Mouse (Mus musculus): ENCODE data around the gene C2cd2. TPM values are rescaled to one million over a fixed set of nuclear protein-coding genes. Genes with fewer than 3 reads are reported as not detected.

C2cd2 gene
- total and polyA plus RNA-seq, 2 experiments from 2014 or later, result 16.8 to 47.7 TPM

GRCm38 (mm10) chr16:97828207-97828606 is 134.2 kb downstream of the C2cd2 start:
- ATAC-seq, result no peak
- Histone ChIP-seq H3K27me3 (ENCODE audit: insufficient read depth, low read length) (no peaks in the 10 kb centered on the region), H3K9me3 (ENCODE audit: low read length) (no peaks in the 10 kb centered on the region), H3K36me3 (ENCODE audit: insufficient read depth, low read length) (peaks cover 41% of the 10 kb centered on the region), H3K9ac (replicated peaks; ENCODE audit: low read length) (no peak overlapping the region), H3K4me1 (ENCODE audit: insufficient read depth, low read length) (no peaks in the 10 kb centered on the region), H3K27ac (no peak overlapping the region), H3K4me2 (ENCODE audit: low read depth, low read length) (no peak overlapping the region), H3K4me3 (ENCODE audit: low read length) (no peak overlapping the region)
- 95% methylated on average over 1 of the region's 1 CpGs for WGBS
- DNase-seq (ENCODE audit: low spot score), result no peak
- TF ChIP-seq CTCF (IDR thresholded peaks at IDR 0.05; ENCODE audit: low read depth), result no peak

GRCm38 (mm10) chr16:97823311-97824007 is 138.9 kb downstream of the C2cd2 start:
- no peak overlapping the region for H3K4me3 ChIP-seq (ENCODE audit: low read length)
- no peak overlapping the region for H3K4me2 ChIP-seq (ENCODE audit: low read depth, low read length)
- WGBS, result 94% methylated on average over 6 of the region's 6 CpGs
- H3K27ac ChIP-seq, result no peak overlapping the region
- no peak overlapping the region for H3K9ac ChIP-seq (replicated peaks; ENCODE audit: low read length)
- H3K9me3 ChIP-seq (ENCODE audit: low read length), result no peaks in the 10 kb centered on the region
- DNase-seq (ENCODE audit: low spot score) (no peak), ATAC-seq (no peak)
- H3K27me3 ChIP-seq (ENCODE audit: insufficient read depth, low read length), result no peaks in the 10 kb centered on the region
- no peaks in the 10 kb centered on the region for H3K4me1 ChIP-seq (ENCODE audit: insufficient read depth, low read length)
- peaks cover 42% of the 10 kb centered on the region; the same call in 1 of the 2 replicates for H3K36me3 ChIP-seq (ENCODE audit: insufficient read depth, low read length)
- no peak for TF ChIP-seq CTCF (IDR thresholded peaks at IDR 0.05; ENCODE audit: low read depth)

DNA sequence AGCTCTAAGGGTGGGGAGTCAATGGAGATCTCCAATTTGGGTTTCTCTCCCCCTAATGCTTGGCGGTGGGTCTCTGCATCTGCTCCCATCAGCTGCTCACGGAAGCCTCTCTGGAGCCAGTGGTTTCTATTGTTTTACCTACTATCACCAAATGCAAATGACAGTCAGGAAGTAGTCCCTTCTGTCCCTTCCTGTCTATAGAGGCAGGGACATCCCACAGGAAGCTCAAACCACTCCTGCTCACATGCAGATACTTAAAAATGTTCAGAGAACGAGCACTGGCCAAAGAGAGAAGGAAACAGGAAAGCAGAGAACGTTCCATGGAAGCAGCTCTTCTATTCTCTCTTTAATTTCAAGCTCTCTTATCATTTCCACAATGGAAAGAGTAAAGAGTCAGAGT is 142.9 kb downstream of the C2cd2 start:
- peaks cover 47% of the 10 kb centered on the region; the same call in 1 of the 2 replicates for H3K36me3 ChIP-seq (ENCODE audit: insufficient read depth, low read length)
- WGBS, result 94% methylated on average over 4 of the region's 4 CpGs
- DNase-seq (ENCODE audit: low spot score), result no peak
- no peak overlapping the region for H3K9ac ChIP-seq (replicated peaks; ENCODE audit: low read length)
- H3K9me3 ChIP-seq (ENCODE audit: low read length), result no peaks in the 10 kb centered on the region
- no peak overlapping the region for H3K4me3 ChIP-seq (ENCODE audit: low read length)
- no peak for TF ChIP-seq CTCF (IDR thresholded peaks at IDR 0.05; ENCODE audit: low read depth)
- H3K27me3 ChIP-seq (ENCODE audit: insufficient read depth, low read length), result no peaks in the 10 kb centered on the region
- H3K4me2 ChIP-seq (ENCODE audit: low read depth, low read length), result no peak overlapping the region
- H3K4me1 ChIP-seq (ENCODE audit: insufficient read depth, low read length), result no peaks in the 10 kb centered on the region
- no peak overlapping the region for H3K27ac ChIP-seq
- ATAC-seq, result no peak

DNA sequence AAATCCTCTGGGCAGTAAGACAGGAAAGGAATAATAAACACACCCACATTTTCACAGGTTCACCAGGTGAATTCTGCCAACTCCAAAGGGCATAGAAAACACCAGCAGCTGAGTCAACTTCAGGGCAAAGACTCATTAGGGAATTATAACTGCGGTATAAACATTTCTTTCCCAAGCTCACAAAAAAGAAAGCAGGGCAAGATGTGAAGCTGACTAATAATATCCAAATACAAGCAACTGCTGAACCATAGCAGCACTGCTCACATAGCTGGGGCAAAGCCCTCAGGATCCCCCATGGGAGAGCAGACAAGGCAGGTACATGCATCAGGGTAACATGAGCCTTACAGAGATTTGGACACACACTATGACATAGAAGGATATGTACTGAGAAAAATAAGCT is 145.0 kb downstream of the C2cd2 start:
- Histone ChIP-seq H3K4me2 (ENCODE audit: low read depth, low read length) (no peak overlapping the region), H3K36me3 (ENCODE audit: insufficient read depth, low read length) (peaks cover 49% of the 10 kb centered on the region; the same call in 1 of the 2 replicates), H3K27me3 (ENCODE audit: insufficient read depth, low read length) (no peaks in the 10 kb centered on the region), H3K9me3 (ENCODE audit: low read length) (no peaks in the 10 kb centered on the region), H3K4me3 (ENCODE audit: low read length) (no peak overlapping the region), H3K4me1 (ENCODE audit: insufficient read depth, low read length) (no peaks in the 10 kb centered on the region), H3K9ac (replicated peaks; ENCODE audit: low read length) (no peak overlapping the region), H3K27ac (no peak overlapping the region)
- TF ChIP-seq CTCF (IDR thresholded peaks at IDR 0.05; ENCODE audit: low read depth), result no peak
- ATAC-seq, result no peak
- WGBS, result 82% methylated on average over 1 of the region's 1 CpGs
- no peak for DNase-seq (ENCODE audit: low spot score)

DNA sequence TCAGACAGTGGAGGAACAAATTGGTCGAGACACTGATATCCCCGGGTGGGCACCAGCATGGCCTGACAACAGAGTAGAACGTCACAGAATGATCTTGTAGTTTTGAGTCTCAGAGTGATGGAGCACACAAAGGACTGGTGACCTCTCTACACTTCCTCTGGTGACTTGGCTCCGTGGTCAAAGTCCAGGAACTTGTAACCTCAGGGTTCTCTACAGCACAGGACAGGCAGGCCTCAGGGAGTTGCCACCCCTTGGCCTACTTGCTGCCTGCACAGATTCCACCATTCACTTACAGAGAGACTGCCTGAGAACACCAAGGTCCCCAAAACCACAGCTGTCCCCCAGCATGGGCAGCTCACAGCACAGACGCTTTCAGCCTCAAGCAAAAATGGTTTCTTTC is 147.1 kb downstream of the C2cd2 start:
- TF ChIP-seq CTCF (IDR thresholded peaks at IDR 0.05; ENCODE audit: low read depth), result no peak
- no peak overlapping the region for H3K9ac ChIP-seq (replicated peaks; ENCODE audit: low read length)
- H3K36me3 ChIP-seq (ENCODE audit: insufficient read depth, low read length), result peaks cover 57% of the 10 kb centered on the region

DNA sequence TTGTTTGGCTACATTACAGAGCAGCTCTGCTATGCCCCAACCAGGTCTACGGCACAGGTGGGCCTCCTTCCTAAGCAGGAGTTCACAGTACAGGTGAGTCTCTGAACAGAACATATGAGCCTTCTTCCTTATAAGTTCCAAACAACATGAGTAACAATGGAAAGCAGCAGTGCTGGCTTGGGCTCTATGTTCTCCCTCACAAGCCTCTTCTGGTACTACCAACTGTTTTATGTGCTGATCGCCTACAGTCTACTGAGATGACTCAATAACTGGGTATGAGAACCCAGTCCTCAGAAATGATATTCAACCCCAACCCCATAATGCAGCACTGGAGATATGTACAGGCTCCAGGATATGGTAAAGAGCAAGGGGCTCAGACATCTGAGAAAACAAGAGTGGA is 148.3 kb downstream of the C2cd2 start:
- no peaks in the 10 kb centered on the region for H3K27me3 ChIP-seq (ENCODE audit: insufficient read depth, low read length)
- H3K9me3 ChIP-seq (ENCODE audit: low read length), result no peaks in the 10 kb centered on the region
- H3K4me2 ChIP-seq (ENCODE audit: low read depth, low read length), result no peak overlapping the region
- H3K9ac ChIP-seq (replicated peaks; ENCODE audit: low read length), result no peak overlapping the region
- DNase-seq (ENCODE audit: low spot score) (no peak), ATAC-seq (no peak)
- H3K27ac ChIP-seq, result no peak overlapping the region
- peaks cover 58% of the 10 kb centered on the region for H3K36me3 ChIP-seq (ENCODE audit: insufficient read depth, low read length)
- WGBS, result 100% methylated on average over 2 of the region's 2 CpGs
- H3K4me3 ChIP-seq (ENCODE audit: low read length), result no peak overlapping the region
- no peaks in the 10 kb centered on the region for H3K4me1 ChIP-seq (ENCODE audit: insufficient read depth, low read length)
- TF ChIP-seq CTCF (IDR thresholded peaks at IDR 0.05; ENCODE audit: low read depth), result no peak

More for the DNA sequence above, 147.1 kb downstream of the C2cd2 start:
- Histone ChIP-seq H3K27ac (no peak overlapping the region), H3K4me3 (ENCODE audit: low read length) (no peak overlapping the region), H3K4me2 (ENCODE audit: low read depth, low read length) (no peak overlapping the region), H3K9me3 (ENCODE audit: low read length) (no peaks in the 10 kb centered on the region), H3K4me1 (ENCODE audit: insufficient read depth, low read length) (no peaks in the 10 kb centered on the region), H3K27me3 (ENCODE audit: insufficient read depth, low read length) (no peaks in the 10 kb centered on the region)
- no peak for ATAC-seq
- no peak for DNase-seq (ENCODE audit: low spot score)
- 77% methylated on average over 5 of the region's 5 CpGs for WGBS

GRCm38 (mm10) chr16:97808881-97809280 is 153.5 kb downstream of the C2cd2 start:
- WGBS, result 94% methylated on average over 3 of the region's 3 CpGs
- no peak for TF ChIP-seq CTCF (IDR thresholded peaks at IDR 0.05; ENCODE audit: low read depth)
- Histone ChIP-seq H3K9ac (replicated peaks; ENCODE audit: low read length) (no peak overlapping the region), H3K27me3 (ENCODE audit: insufficient read depth, low read length) (no peaks in the 10 kb centered on the region), H3K36me3 (ENCODE audit: insufficient read depth, low read length) (peaks cover 66% of the 10 kb centered on the region), H3K4me1 (ENCODE audit: insufficient read depth, low read length) (no peaks in the 10 kb centered on the region), H3K27ac (no peak overlapping the region), H3K9me3 (ENCODE audit: low read length) (no peaks in the 10 kb centered on the region), H3K4me3 (ENCODE audit: low read length) (no peak overlapping the region), H3K4me2 (ENCODE audit: low read depth, low read length) (no peak overlapping the region)
- DNase-seq (ENCODE audit: low spot score) (no peak), ATAC-seq (no peak)

All from hindbrain, postnatal 0 days (tissue).